Mouse (Mus musculus): Measurements from ENCODE around the gene Setd7. TPM values are rescaled to one million over a fixed set of nuclear protein-coding genes. Genes with fewer than 3 reads are reported as not detected.

Gene Setd7
- polyA plus RNA-seq, 1 experiment from 2014 or later: 4.7 TPM

GRCm38 (mm10) chr3:51533573-51533972 lies 27.1 kb downstream of the Setd7 start:
- Histone ChIP-seq H3K9ac (ENCODE audit: low read length) (no peak overlapping the region), H3K4me2 (ENCODE audit: low read depth, severe bottlenecking) (no peak overlapping the region), H3K4me3 (ENCODE audit: low read depth, low read length) (no peak overlapping the region), H3K27me3 (ENCODE audit: control insufficient read depth, insufficient read depth, low read length) (no peaks in the 10 kb centered on the region), H3K4me1 (ENCODE audit: control insufficient read depth, insufficient read depth, low read length) (no peaks in the 10 kb centered on the region; the same call in 1 of the 2 replicates), H3K27ac (replicated peaks; ENCODE audit: low read depth, low read length) (no peak overlapping the region), H3K9me3 (ENCODE audit: control insufficient read depth, low read length) (no peaks in the 10 kb centered on the region), H3K36me3 (ENCODE audit: control insufficient read depth, insufficient read depth, low read length) (peaks cover 14% of the 10 kb centered on the region; the same call in 1 of the 2 replicates)
- ATAC-seq (ENCODE audit: insufficient number of reproducible peaks, low FRiP score, low TSS enrichment, low read depth): no peak
- DNase-seq (ENCODE audit: low spot score): no peak
- WGBS: 87% methylated on average over 5 of the region's 5 CpGs

- no peak overlapping the region for H3K4me2 ChIP-seq (ENCODE audit: low read depth, severe bottlenecking)
- no peaks in the 10 kb centered on the region for H3K27me3 ChIP-seq (ENCODE audit: control insufficient read depth, insufficient read depth, low read length)
- H3K4me3 ChIP-seq (ENCODE audit: low read depth, low read length): no peak overlapping the region
- no peak overlapping the region for H3K9ac ChIP-seq (ENCODE audit: low read length)
- no peak for DNase-seq (ENCODE audit: low spot score)
- ATAC-seq (ENCODE audit: insufficient number of reproducible peaks, low FRiP score, low TSS enrichment, low read depth): no peak
- peaks cover 14% of the 10 kb centered on the region; the same call in 1 of the 2 replicates for H3K36me3 ChIP-seq (ENCODE audit: control insufficient read depth, insufficient read depth, low read length)
- no peak overlapping the region for H3K27ac ChIP-seq (replicated peaks; ENCODE audit: low read depth, low read length)
- WGBS: 81% methylated on average over 5 of the region's 5 CpGs
- no peaks in the 10 kb centered on the region for H3K9me3 ChIP-seq (ENCODE audit: control insufficient read depth, low read length)
- no peaks in the 10 kb centered on the region; the same call in 1 of the 2 replicates for H3K4me1 ChIP-seq (ENCODE audit: control insufficient read depth, insufficient read depth, low read length)
Measured at GRCm38 (mm10) chr3:51532282-51532620, 28.4 kb downstream of the Setd7 start.

DNA sequence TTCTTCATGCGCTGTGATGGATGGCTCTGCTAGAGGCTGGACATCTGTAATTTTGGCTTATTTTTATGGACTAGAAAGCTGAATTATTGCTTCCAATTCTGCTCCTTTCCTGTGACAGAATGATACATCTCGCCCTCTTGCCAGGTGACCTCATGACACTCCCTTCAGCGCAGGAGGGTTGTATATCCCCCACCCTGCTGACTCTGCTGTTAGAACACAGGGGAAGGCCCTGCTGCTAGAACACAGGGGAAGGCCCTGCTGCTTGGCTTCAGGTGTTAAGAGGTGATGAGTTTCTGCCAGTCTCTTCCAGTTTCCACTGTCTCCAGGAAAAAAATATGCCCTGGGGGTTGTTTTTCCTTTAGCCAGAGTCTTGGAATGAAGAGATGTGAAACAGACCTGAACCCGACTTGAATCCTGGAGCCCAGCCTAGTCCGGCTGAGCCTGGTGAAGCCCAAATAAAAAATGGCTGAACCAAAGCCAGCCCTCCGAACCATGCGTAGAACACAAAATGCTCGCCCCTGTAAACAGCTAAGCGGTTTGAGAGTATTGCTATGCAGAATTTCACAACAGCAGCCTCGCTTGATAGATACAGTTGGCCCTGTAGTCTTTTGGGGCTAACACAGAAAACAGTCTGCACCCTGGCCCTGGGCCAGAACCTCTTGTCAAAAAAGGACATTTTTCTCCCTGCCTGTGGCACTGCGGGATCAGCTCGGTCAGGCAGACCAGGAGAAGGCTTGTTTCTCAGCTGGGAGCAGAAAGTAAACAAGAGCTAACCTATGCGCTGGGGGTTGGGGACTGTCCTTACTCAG lies 29.0 kb downstream of the Setd7 start:
- Histone ChIP-seq H3K36me3 (ENCODE audit: control insufficient read depth, insufficient read depth, low read length) (peaks cover 14% of the 10 kb centered on the region; the same call in 1 of the 2 replicates), H3K4me2 (ENCODE audit: low read depth, severe bottlenecking) (no peak overlapping the region), H3K4me1 (ENCODE audit: control insufficient read depth, insufficient read depth, low read length) (no peaks in the 10 kb centered on the region; the same call in 1 of the 2 replicates), H3K9ac (ENCODE audit: low read length) (no peak overlapping the region), H3K27me3 (ENCODE audit: control insufficient read depth, insufficient read depth, low read length) (no peaks in the 10 kb centered on the region), H3K9me3 (ENCODE audit: control insufficient read depth, low read length) (no peaks in the 10 kb centered on the region), H3K27ac (replicated peaks; ENCODE audit: low read depth, low read length) (no peak overlapping the region), H3K4me3 (ENCODE audit: low read depth, low read length) (no peak overlapping the region)
- no peak for DNase-seq (ENCODE audit: low spot score)
- 88% methylated on average over 13 of the region's 13 CpGs for WGBS
- ATAC-seq (ENCODE audit: insufficient number of reproducible peaks, low FRiP score, low TSS enrichment, low read depth): no peak

DNA sequence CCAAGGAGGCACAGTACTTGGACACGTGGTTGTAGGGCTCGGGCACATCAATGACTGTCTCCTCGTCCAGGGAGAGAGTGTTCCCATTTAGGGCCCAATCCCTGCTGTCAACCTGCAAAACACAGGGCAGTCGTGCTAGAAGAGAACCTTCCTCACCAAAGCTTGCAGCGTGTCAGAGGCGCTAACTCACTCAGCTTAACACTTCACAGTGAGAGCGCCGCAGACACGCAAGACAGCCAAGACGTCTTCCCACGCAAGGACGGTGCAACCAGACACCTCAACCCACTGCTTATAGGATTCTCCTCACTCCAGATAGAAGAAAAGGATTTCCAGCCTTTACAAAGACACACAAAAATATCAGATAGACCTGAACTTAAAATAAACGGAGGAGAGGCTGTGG lies 33.8 kb downstream of the Setd7 start:
- Histone ChIP-seq H3K9me3 (ENCODE audit: control insufficient read depth, low read length) (no peaks in the 10 kb centered on the region), H3K36me3 (ENCODE audit: control insufficient read depth, insufficient read depth, low read length) (peaks cover 5% of the 10 kb centered on the region), H3K27me3 (ENCODE audit: control insufficient read depth, insufficient read depth, low read length) (no peaks in the 10 kb centered on the region), H3K9ac (ENCODE audit: low read length) (no peak overlapping the region), H3K27ac (replicated peaks; ENCODE audit: low read depth, low read length) (no peak overlapping the region), H3K4me2 (ENCODE audit: low read depth, severe bottlenecking) (no peak overlapping the region), H3K4me1 (ENCODE audit: control insufficient read depth, insufficient read depth, low read length) (no peaks in the 10 kb centered on the region), H3K4me3 (ENCODE audit: low read depth, low read length) (no peak overlapping the region)
- ATAC-seq (ENCODE audit: insufficient number of reproducible peaks, low FRiP score, low TSS enrichment, low read depth) (no peak), DNase-seq (ENCODE audit: low spot score) (no peak)
- WGBS: 89% methylated on average over 13 of the region's 13 CpGs

DNA sequence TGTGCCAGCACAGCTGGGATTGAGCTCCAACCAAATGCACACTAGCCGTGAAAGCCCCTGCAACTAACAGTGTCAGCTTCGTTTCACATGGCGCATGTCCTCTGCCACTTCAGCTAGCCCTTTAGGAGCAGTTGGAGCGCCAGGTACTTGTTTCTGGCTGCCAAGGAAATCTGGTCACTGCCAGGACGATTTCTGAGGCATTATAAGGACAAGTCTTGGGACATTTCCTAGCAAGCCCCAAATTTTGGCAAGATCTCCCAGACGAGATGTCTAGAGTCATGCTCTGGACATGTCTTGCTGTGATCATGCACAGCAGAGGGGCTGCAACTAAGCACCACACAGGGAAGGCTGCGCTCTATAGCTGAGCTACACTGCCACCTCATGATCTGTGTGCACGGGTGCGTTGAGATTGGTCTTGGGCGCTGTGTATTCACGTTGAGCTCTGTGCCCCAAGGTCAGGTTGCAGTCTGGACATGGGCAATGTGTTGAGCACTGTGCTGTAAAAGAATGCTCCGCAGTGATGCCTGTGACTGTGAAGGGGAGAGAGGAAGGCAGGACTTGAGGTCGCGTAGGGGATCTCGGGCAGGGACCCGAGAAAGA lies 35.4 kb downstream of the Setd7 start:
- peaks cover 5% of the 10 kb centered on the region for H3K36me3 ChIP-seq (ENCODE audit: control insufficient read depth, insufficient read depth, low read length)
- no peak overlapping the region for H3K4me2 ChIP-seq (ENCODE audit: low read depth, severe bottlenecking)
- ATAC-seq (ENCODE audit: insufficient number of reproducible peaks, low FRiP score, low TSS enrichment, low read depth): no peak
- H3K4me1 ChIP-seq (ENCODE audit: control insufficient read depth, insufficient read depth, low read length): no peaks in the 10 kb centered on the region
- no peak overlapping the region for H3K9ac ChIP-seq (ENCODE audit: low read length)
- H3K27ac ChIP-seq (replicated peaks; ENCODE audit: low read depth, low read length): no peak overlapping the region
- 85% methylated on average over 16 of the region's 16 CpGs for WGBS
- no peak overlapping the region for H3K4me3 ChIP-seq (ENCODE audit: low read depth, low read length)
- H3K9me3 ChIP-seq (ENCODE audit: control insufficient read depth, low read length): no peaks in the 10 kb centered on the region
- H3K27me3 ChIP-seq (ENCODE audit: control insufficient read depth, insufficient read depth, low read length): no peaks in the 10 kb centered on the region
- DNase-seq (ENCODE audit: low spot score): no peak

DNA sequence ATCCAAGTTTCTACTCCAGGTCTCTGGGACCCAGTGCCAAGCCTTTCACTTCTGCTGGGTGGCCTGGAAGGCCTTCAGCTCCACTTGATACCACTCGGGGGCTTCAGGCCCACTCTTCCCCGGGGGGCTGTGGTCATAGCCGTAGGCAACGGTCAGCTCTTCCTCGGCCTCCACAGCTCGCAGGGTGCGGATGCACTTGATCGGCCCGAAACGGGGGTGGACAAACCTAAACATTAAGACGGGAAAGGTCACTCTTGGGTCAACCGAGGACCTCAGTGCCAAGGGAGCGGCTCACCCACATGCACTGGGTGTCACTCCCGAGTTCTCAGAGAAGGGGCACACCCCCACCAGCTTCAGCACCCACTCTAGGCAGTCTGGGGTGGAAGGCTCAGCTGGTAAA lies 39.4 kb downstream of the Setd7 start:
- Histone ChIP-seq H3K9me3 (ENCODE audit: control insufficient read depth, low read length) (no peaks in the 10 kb centered on the region), H3K4me1 (ENCODE audit: control insufficient read depth, insufficient read depth, low read length) (peaks cover 7% of the 10 kb centered on the region; the same call in 1 of the 2 replicates), H3K27ac (replicated peaks; ENCODE audit: low read depth, low read length) (no peak overlapping the region), H3K27me3 (ENCODE audit: control insufficient read depth, insufficient read depth, low read length) (no peaks in the 10 kb centered on the region), H3K36me3 (ENCODE audit: control insufficient read depth, insufficient read depth, low read length) (peaks cover 3% of the 10 kb centered on the region), H3K9ac (ENCODE audit: low read length) (no peak overlapping the region), H3K4me2 (ENCODE audit: low read depth, severe bottlenecking) (no peak overlapping the region), H3K4me3 (ENCODE audit: low read depth, low read length) (no peak overlapping the region)
- 92% methylated on average over 14 of the region's 14 CpGs for WGBS
- ATAC-seq (ENCODE audit: insufficient number of reproducible peaks, low FRiP score, low TSS enrichment, low read depth) (no peak), DNase-seq (ENCODE audit: low spot score) (no peak)

- Histone ChIP-seq H3K27ac (replicated peaks; ENCODE audit: low read depth, low read length) (no peak overlapping the region), H3K27me3 (ENCODE audit: control insufficient read depth, insufficient read depth, low read length) (no peaks in the 10 kb centered on the region)
Measured at GRCm38 (mm10) chr3:51518763-51519121, 41.9 kb downstream of the Setd7 start.

GRCm38 (mm10) chr3:51517878-51518762 lies 42.6 kb downstream of the Setd7 start:
- H3K27me3 ChIP-seq (ENCODE audit: control insufficient read depth, insufficient read depth, low read length): no peaks in the 10 kb centered on the region
- no peak overlapping the region for H3K4me3 ChIP-seq (ENCODE audit: low read depth, low read length)
- ATAC-seq (ENCODE audit: insufficient number of reproducible peaks, low FRiP score, low TSS enrichment, low read depth) (no peak), DNase-seq (ENCODE audit: low spot score) (no peak)
- H3K9ac ChIP-seq (ENCODE audit: low read length): no peak overlapping the region
- no peak overlapping the region for H3K27ac ChIP-seq (replicated peaks; ENCODE audit: low read depth, low read length)
- 78% methylated on average over 12 of the region's 12 CpGs for WGBS
- peaks cover 3% of the 10 kb centered on the region for H3K36me3 ChIP-seq (ENCODE audit: control insufficient read depth, insufficient read depth, low read length)
- no peaks in the 10 kb centered on the region for H3K9me3 ChIP-seq (ENCODE audit: control insufficient read depth, low read length)
- H3K4me1 ChIP-seq (ENCODE audit: control insufficient read depth, insufficient read depth, low read length): peaks cover 7% of the 10 kb centered on the region; the same call in 1 of the 2 replicates
- no peak overlapping the region for H3K4me2 ChIP-seq (ENCODE audit: low read depth, severe bottlenecking)

More at GRCm38 (mm10) chr3:51518763-51519121, 41.9 kb downstream of the Setd7 start:
- Histone ChIP-seq H3K9me3 (ENCODE audit: control insufficient read depth, low read length) (no peaks in the 10 kb centered on the region), H3K4me2 (ENCODE audit: low read depth, severe bottlenecking) (no peak overlapping the region), H3K36me3 (ENCODE audit: control insufficient read depth, insufficient read depth, low read length) (peaks cover 3% of the 10 kb centered on the region), H3K4me1 (ENCODE audit: control insufficient read depth, insufficient read depth, low read length) (peaks cover 7% of the 10 kb centered on the region; the same call in 1 of the 2 replicates), H3K9ac (ENCODE audit: low read length) (no peak overlapping the region), H3K4me3 (ENCODE audit: low read depth, low read length) (no peak overlapping the region)
- WGBS: 64% methylated on average over 8 of the region's 8 CpGs
- ATAC-seq (ENCODE audit: insufficient number of reproducible peaks, low FRiP score, low TSS enrichment, low read depth): no peak
- no peak for DNase-seq (ENCODE audit: low spot score)

All from limb, embryonic 11.5 days (tissue).